Mouse (Mus musculus) urinary bladder, adult 18-20 months (tissue): ENCODE measurements around the gene Rpl9-ps1.

Source experiments
- DNase-seq, 2 experiments: peaks; one replicate each; pipeline ENCODE4 v3.0.0; 2022; ENCODE audit warnings: low spot score in 2 of 2, mixed read lengths in 2 of 2

Gene Rpl9-ps1

DNA sequence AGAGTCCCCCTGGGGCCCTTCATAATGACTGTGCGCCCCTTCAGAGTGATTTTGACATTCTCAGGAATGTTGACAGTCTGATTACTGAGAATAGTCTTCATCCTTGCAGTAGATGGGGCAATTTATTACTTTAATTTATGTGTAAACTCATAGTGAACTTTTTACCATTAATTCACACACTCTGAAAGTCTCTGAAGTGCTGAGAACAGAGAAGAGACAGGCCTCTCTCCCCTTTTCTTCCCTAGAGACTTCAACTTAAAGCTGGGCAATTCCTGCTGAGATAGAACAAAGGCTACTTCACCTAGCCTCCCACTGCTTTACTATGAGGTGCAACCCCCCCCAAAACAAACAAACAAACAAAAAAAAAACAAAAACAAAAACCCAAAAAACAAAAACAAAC is at the start of gene Rpl9-ps1:
Gene Rpl9-ps1, minus strand, starts transcription at position 101 of the 400 bp plus-strand sequence.
- no peak for DNase-seq

DNA sequence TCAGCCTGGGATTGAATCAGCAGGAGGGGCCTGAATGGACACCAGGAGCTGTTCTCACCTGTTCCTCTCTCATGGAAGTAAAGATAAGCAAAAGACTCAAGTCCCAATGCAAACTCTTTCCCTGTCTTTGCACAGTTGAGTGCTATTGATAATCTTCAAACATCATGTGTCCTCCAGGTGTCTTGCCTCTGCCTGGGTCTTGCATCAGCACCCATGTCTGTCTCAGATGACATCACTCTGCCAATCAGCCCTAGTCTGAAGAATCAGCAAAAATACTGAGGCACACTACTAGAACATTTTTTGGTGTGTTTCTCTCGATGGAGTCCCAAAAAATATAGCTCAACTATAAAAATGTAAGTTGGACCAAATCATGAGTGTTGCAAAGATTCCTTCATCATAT is 46.6 kb upstream of the Rpl9-ps1 start:
- no peak for DNase-seq

DNA sequence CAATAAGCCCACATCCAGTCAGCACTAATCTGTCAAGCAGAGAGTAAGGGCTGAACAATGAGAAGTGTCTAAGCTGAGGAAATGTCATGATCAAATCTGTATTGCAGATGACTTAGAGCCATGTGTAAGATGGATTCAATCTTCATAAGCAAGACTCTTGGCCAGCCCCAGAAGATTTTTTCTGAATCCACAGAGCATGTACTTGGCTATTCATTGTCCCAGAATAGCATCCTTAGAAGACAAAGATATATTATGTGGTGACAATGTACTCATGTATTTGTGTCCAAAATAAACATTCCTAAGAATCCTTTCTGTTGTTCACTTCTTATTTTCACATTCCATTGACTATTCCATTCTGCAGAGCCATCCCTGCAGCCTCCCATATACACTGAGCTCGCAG is 44.5 kb upstream of the Rpl9-ps1 start:
- DNase-seq = no peak

DNA sequence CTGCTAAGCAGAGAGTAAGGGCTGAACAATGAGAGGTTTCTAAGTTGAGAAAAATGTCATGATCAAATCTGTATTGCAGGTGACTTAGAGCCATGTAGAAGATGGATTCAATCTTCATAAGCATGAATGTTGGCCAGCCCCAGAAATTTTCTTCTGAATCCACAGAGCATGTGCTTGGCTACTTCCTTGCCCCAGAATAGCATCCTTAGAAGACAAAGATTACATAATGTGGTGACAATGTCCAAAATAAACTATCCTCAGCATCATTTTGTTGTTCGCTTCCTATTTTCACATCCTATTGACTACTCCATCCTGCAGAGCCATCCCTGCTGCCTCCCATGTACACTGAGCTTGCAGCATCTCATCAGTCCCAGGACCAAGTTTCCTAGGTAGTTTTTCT is 30.2 kb upstream of the Rpl9-ps1 start:
- no peak for DNase-seq

DNA sequence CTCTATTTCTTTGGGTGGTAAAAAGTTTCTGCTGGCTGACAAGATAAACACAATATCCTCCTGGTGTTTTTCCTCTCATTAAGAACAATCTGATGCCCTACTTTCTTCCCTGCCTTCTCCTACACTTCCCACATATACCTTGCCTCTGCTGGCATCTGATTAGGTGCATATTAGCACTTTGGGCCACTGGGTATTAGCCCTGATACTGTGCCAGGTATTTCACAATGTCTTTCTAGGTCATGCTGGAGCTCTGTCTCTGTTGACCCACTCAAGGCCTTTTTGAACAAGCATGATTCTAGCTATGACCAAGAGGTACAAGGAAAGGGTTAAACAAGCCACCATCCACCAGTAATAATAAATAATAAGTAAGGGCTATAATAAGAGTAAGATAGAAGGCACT is 26.3 kb upstream of the Rpl9-ps1 start:
- DNase-seq = no peak

DNA sequence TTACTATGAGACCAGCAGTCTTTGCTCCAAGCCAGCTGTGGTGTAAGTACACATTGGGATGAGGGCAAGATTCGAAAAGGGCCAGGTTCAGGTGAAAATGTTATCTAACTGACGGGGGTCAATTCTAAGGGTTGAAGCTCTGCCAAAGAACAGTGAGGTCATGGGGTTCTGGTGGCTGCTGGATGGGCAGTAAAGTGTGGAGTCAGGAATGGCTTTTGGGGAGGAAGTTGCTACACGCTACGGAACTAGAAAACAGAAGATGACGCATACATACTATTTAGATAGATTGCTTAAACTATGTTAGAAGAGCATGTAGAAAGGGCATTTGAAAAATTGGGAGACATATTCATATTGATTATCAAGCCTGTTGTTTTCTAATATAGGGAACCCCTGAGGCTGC is 18.1 kb upstream of the Rpl9-ps1 start:
- DNase-seq = no peak

DNA sequence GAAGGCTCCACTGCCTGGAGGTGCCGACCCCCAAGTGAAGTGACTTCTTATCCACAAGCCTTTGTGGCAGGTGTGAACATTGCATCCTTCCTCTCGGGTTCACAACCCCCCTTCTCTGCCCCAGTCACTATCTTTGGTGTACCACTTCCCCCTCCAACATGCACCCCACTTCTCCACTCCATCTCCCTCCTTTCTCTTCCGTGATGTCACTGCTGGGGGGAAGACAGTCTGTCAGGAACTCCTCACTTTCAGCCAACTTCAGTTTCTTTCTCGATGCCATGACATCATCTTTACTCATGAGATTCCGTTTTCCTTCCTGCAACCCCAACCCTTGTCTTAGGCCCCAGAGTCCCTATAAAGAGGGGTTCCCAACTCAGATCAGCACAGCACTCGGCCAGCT is 16.8 kb upstream of the Rpl9-ps1 start, which contains the start of gene Ccl4:
Gene Ccl4, plus strand, starts transcription at position 381 of the 400 bp plus-strand sequence.
- no peak for DNase-seq

DNA sequence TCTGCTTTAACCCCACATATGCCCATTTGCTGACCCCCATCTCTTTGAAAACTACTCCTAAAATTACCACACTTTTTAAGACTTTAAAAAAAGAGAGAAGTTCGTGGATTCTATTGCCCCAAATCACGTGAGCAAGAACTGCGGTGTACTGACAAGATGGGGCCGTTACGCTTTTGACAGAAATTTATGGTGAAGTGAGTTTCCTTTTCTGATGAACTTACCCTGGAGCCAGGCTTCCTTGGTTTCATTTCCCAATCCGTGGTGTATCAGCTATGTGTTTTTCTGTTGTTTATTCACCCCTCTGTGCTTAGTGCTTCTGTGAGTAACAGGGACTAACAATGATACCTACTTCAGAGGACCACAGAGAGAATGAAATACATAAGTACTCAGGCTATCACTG is 13.4 kb upstream of the Rpl9-ps1 start:
- DNase-seq = no peak

DNA sequence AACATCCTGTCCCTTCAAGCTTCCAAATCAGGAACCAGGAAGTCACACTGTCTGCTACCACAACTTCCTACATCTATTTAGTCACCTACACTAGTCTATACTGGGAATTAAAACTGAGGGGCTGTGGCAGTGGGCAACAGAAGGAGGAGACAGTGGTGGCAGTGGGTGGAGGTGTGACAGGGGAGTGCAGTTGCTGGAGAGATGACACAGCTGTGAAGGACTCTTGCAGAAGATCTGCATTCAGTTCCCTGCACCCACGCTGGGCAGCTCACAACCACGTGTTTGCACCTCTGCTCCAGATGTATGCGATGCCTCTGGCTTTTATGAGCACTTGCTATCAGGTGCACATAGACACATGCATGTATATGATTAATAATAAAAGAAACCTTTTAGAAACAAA is 12.1 kb upstream of the Rpl9-ps1 start:
- no peak for DNase-seq

DNA sequence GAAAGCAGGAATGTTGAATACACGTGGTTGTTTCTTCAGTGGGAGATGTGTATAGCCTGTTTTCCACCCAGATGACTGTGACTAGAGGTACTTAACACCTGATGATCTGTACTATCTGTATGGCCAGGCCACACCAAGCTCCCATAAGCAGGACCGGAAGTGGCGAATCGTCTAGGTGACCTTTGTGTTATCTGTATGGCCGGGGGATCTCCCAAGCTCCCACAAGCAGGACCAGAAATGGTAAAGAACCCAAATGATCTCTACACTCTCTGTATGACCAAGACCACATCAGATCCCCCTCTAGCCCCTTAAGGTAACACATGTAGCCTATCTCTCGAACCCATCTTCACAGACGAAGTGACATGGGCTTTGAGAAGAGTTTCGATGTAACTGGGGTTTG is 9.2 kb upstream of the Rpl9-ps1 start:
- no peak for DNase-seq

DNA sequence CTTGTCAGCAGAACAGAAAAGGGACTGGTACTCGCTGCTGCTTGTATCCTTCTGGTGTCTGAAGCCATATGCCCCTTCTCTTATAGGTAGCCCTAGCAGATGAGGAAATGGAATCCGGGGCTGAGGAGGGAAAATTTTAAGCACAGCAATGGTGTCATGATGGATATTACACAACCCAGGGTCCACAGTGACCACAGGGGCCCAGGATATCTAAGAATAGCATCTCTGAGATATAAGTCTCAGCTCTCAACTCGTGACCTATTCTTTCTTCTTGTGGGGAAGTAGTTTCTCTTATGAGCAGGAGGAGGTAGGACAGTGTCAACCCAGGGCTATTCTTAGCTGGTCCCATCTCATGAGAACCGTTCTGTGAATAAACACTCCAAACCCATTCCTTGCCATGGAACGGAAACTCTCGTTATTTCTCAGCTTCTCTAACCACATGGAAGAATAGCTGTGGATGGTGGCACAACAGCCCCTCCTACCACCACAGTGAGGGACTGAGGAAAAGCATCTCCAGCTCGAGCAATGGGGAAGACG is 4.0 kb upstream of the Rpl9-ps1 start, which contains the start of gene Ccl3:
Gene Ccl3, minus strand, starts transcription at position 51 of the 537 bp plus-strand sequence.
- no peak for DNase-seq

DNA sequence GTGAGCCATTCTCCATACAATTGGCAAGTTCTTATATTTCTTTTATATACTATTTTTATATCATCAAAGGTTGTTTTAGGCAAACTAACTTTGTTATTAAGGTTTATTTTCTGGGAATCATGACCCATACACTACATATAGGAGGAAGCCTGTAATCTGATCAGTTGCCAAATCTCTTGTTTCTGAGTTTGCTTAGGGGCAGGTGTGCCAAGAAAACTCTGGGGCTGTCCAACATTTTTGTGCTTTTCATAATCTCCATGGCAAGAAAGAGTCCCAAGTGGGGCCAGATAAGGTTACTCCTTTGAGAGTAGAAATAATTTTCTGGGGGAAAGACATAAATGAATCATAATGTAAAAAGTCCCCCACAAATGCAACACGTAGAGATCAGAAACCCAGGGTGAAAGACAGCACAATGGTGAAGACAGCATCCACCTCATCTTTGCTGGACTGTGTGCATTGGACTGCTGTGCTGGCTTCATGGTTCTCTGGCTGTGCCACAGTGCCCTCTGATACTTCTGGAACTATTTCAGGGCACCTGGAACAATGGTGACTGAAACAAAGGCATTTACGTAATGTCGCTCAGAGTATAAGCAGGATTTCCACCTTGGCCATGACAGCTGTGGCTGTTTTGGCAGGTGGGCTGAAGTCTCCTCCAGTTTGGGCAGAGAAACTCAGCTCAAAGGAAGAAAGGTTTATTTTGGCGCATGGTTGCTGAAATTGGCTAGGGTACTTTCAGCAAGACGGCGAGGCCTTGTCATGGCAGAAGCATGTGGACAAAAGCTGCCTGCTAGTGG is 1.1 kb upstream of the Rpl9-ps1 start:
- no peak for DNase-seq

DNA sequence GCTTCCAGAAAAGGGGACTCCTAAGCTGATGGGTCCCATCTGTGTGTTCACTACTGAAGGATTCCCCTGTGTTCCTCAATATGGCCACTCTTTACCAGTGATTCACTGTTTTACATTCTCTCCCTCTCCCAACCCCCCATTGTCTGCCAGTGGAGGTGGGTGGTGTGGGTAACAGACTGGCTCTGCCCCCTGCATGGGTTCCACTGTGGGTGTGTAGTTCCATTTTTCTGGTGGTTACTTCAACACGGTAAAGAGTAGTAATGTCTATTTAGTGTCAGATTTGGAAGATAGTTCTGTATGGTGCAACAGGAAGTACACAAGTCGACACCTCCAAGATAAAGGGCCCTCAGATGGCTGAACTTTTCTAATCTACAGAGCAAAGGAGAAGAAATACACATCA is 4.2 kb downstream of the Rpl9-ps1 start:
- DNase-seq = no peak

DNA sequence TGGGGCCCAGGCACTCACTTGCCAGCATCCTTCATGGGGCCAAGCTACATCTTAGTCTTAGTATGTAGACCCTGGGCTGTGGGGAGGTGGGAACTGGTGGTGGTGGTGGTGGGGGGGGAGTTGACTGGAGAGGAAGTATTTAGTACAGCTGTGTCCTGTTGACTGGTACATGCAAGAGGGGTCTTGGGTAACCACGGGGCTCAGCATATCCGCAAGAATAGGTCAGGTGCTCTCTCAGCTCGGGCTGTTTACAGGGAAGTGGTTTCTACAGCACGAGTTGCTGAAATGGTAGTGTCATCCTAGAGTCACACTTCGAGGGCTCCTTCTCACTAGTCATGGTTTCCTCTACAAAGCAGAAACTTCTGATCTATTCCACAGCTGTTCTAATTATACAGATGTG is 5.3 kb downstream of the Rpl9-ps1 start:
- no peak for DNase-seq

DNA sequence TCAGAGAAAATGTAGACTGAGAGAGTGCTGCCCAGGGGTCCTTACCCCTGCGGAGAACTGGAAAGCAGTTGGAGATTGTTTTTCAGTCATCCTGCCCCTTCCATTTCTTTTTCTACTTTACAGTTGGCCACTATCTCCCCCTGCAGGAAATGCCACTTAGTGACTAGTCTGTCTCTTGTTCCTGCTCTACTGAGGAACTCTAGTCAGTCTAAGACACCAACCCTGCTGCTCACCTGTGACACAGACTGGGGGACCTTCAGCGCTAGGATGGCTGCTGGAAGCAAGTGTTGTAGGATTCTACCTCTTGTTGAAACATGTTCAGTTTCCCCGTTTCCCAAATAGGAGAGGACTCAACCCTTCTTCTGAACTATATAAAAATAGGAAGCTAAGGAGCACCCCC is 5.9 kb downstream of the Rpl9-ps1 start:
- no peak for DNase-seq

DNA sequence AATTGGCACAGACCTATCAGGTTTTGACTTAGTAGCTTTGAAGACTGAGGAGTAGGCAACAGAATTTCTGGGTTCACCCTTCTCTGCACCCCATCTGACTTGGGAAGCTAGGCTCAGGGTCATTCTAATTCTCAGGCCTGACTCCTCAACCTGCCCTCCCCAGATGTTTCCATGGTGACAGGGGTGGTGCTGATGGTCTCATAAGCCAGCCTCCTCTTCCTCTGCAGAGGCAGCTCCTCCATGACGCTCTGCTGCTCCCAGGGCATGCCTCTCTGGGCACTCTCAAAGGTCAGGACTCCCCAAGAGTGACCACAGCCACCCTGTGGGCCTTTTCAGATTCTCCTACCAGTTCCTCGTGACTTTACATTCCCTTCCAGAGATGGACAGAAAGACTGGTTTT is 6.5 kb downstream of the Rpl9-ps1 start:
- no peak for DNase-seq

DNA sequence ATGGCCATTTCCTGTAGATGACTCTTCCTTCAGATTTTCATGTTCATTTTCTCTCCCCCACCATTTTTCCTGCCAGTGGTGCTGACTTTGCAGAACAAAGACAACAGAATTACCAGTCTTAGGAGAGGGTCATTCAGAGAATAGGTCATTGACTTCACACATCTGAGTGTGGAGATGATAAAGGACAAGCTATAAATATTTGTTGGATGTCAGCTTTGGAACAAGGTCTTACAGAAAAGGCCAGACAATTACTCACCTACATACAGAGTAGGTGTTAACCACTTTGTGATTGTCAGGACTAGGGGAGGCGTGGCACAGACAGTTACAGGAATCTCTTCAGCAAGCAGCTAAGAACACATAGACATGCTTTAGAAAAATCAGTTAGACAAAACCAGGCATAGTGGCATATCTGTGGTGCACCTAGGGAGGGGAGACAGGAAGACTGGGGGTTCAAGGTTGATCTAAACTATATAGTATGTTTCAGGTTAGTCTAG is 8.6 kb downstream of the Rpl9-ps1 start:
- no peak for DNase-seq

DNA sequence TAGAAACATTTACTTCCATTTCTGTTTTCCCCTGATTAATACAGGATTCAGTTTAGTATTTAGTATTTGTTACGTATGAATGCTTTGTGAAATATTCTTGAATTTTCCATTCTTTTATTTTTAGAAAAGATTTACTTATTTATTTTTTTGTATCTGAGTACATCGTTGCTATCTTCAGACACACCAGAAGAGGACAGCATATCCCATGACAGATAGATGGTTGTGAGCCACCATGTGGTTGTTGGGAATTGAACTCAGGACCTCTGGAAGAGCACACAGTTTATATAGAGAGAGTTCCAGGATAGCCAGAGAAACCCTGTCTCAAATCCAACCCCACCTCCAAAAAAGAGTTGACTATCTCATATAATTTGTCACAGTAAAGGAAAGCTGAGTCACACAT is 10.5 kb downstream of the Rpl9-ps1 start:
- DNase-seq = no peak

DNA sequence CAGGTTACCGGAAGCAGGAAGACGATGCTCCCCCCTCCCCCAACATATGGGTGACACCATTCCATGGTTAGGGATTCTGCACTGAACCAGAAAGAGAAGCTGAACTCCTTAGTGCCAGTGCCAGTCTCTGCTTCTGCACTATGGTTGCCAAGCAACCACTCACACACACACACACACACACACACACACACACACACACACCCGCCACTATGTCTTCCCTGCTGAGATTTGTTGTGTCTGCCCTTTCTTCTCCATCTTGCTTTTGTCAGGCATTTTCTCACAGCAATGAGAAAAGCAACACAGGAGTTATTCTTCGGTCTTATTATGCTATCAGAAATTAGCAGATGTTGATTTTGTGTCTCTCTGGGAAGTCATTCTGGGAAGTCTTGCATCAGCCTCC is 11.0 kb downstream of the Rpl9-ps1 start:
- no peak for DNase-seq

DNA sequence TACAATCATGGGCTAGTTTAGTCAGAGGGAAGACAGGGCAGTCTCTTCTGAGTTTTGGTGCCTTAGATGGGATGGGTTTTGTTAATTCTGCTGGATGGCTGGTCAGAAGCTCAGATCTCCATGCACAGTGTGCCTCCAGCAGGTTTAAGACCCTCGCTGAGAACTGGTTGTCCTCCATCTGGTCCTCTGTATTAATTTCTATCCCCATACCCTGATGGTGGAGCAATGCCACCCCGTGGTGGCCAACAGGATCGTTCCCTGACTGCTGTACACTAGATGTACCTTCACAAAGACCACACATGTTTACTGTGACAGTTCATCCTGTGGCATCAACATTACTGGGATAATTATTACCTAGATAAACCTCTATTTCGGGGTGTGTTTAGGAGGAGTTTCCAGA is 12.7 kb downstream of the Rpl9-ps1 start:
- DNase-seq = no peak

DNA sequence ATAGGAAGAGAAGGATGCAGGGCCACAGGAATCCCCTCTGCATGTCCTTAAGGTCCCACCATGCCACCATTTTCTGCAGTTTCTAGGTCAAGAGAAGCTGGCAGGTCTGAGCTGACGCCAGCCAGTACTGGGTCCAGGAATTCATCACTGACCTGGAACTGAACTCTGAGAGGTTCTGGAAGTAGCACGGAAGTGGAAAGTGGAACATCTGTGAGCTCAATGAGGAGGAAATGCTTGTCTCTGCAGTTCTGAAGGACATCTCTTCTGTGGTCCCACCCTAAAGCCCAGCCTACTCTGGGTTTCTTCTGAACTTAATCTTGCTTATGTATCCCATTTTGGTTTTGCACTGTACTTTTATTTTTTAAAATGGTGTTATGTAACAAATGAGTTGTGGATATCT is 14.4 kb downstream of the Rpl9-ps1 start:
- DNase-seq = no peak

DNA sequence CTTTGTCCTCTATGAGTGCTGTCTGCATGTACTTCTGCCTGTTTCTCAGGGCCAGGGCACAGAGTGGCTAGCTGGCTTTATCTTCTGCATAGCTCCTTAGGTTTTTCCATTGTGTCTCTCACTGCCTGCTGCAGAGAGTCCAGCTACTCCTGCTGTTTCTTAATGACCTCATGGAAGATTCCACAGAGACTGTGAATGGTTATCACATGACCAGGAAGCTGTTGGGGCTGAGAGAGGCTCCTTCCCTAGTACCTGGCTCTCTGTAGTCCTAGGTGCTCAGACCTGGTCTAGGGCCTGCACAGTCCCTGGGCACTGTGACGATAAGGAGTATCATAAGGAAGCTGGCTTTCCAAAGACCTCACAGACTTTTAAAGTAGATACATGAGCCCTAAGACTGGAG is 14.8 kb downstream of the Rpl9-ps1 start:
- DNase-seq = no peak

DNA sequence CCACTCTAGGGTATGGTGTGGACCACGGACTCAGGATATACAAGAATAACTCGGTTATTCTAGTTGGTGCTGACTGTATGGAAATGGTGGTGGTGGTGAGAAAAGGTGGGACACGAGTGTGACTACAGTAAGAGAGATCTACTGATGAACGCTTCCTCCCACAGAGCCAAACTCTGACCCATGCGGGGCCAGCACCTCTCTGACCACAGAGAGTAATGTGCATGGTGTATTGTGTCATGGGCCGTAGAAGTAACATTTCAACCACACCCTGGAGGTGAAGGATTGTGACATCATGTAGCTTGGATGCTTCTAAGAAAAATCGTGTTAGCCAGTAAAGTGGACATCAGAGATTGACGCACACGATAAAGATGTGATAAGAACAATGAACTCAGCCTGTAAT is 16.6 kb downstream of the Rpl9-ps1 start:
- DNase-seq = no peak
